Mouse (Mus musculus): ENCODE data around the gene Vmn1r160. TPM values are rescaled to one million over a fixed set of nuclear protein-coding genes. Genes with fewer than 3 reads are reported as not detected.

Gene Vmn1r160
- polyA plus RNA-seq (2015; fragmentation: Nextera tagmentation; extraction: Ambion mirVana): not detected in 2 replicates

GRCm38 (mm10) chr7:22870924-22871323 is at the start of gene Vmn1r160:
Vmn1r160 (plus strand) TSS chr7:22871224.

GRCm38 (mm10) chr7:22843505-22843904 is 27.5 kb upstream of the Vmn1r160 start, which contains the start of gene Vmn1r159:
Vmn1r159 (minus strand) TSS chr7:22843605.

Other genes starting within 250 kb of the Vmn1r160 start
- not detected in 2 replicates for gene Vmn1r155, start 213.2 kb upstream of the Vmn1r160 start, polyA plus RNA-seq (2015; fragmentation: Nextera tagmentation; extraction: Ambion mirVana)
- gene Gm8693, start 178.9 kb upstream of the Vmn1r160 start, polyA plus RNA-seq (2015; fragmentation: Nextera tagmentation; extraction: Ambion mirVana): not detected in 2 replicates
- not detected in 2 replicates for gene Gm4567, start 151.5 kb upstream of the Vmn1r160 start, polyA plus RNA-seq (2015; fragmentation: Nextera tagmentation; extraction: Ambion mirVana)
- not detected in 2 replicates for gene Vmn1r157, start 109.5 kb upstream of the Vmn1r160 start, polyA plus RNA-seq (2015; fragmentation: Nextera tagmentation; extraction: Ambion mirVana)
- not detected in 2 replicates for gene Vmn1r158, start 80.4 kb upstream of the Vmn1r160 start, polyA plus RNA-seq (2015; fragmentation: Nextera tagmentation; extraction: Ambion mirVana)
- not detected in 2 replicates for gene Vmn1r159, start 27.6 kb upstream of the Vmn1r160 start, polyA plus RNA-seq (2015; fragmentation: Nextera tagmentation; extraction: Ambion mirVana)
- not detected in 2 replicates for gene Gm4214, start 113.4 kb downstream of the Vmn1r160 start, polyA plus RNA-seq (2015; fragmentation: Nextera tagmentation; extraction: Ambion mirVana)
- gene Gm4216, start 148.7 kb downstream of the Vmn1r160 start, polyA plus RNA-seq (2015; fragmentation: Nextera tagmentation; extraction: Ambion mirVana): not detected in 2 replicates
- gene Vmn1r163, start 184.3 kb downstream of the Vmn1r160 start, polyA plus RNA-seq (2015; fragmentation: Nextera tagmentation; extraction: Ambion mirVana): not detected in 2 replicates
- gene Gm8720, start 196.2 kb downstream of the Vmn1r160 start, polyA plus RNA-seq (2015; fragmentation: Nextera tagmentation; extraction: Ambion mirVana): not detected in 2 replicates